Mouse (Mus musculus): ENCODE measurements around the gene 1700025G04Rik.

Gene 1700025G04Rik

GRCm38 (mm10) chr1:151963248-151963647, 126.7 kb downstream of the 1700025G04Rik start:
- DNase-seq (ENCODE audit: low read depth, low spot score): no peak

GRCm38 (mm10) chr1:151962078-151962477, 127.8 kb downstream of the 1700025G04Rik start:
- DNase-seq (ENCODE audit: low read depth, low spot score): no peak

- DNase-seq (ENCODE audit: low read depth, low spot score): peak; percentile 42
Observed at GRCm38 (mm10) chr1:151961204-151961603, 128.7 kb downstream of the 1700025G04Rik start.

GRCm38 (mm10) chr1:151959010-151959409, 130.9 kb downstream of the 1700025G04Rik start:
- DNase-seq (ENCODE audit: low read depth, low spot score): no peak

GRCm38 (mm10) chr1:151958442-151958841, 131.5 kb downstream of the 1700025G04Rik start:
- no peak for DNase-seq (ENCODE audit: low read depth, low spot score)

- DNase-seq (ENCODE audit: low read depth, low spot score): no peak
Observed at GRCm38 (mm10) chr1:151957669-151958068, 132.3 kb downstream of the 1700025G04Rik start.

GRCm38 (mm10) chr1:151955866-151956265, 134.1 kb downstream of the 1700025G04Rik start:
- no peak for DNase-seq (ENCODE audit: low read depth, low spot score)

GRCm38 (mm10) chr1:151953563-151953962, 136.4 kb downstream of the 1700025G04Rik start:
- DNase-seq (ENCODE audit: low read depth, low spot score): no peak

- DNase-seq (ENCODE audit: low read depth, low spot score): no peak
Observed at GRCm38 (mm10) chr1:151948065-151948464, 141.9 kb downstream of the 1700025G04Rik start.

GRCm38 (mm10) chr1:151947571-151947970, 142.4 kb downstream of the 1700025G04Rik start:
- no peak for DNase-seq (ENCODE audit: low read depth, low spot score)

GRCm38 (mm10) chr1:151944457-151945223, 145.3 kb downstream of the 1700025G04Rik start:
- DNase-seq (ENCODE audit: low read depth, low spot score): no peak

GRCm38 (mm10) chr1:151943681-151944237, 146.2 kb downstream of the 1700025G04Rik start:
- DNase-seq (ENCODE audit: low read depth, low spot score): no peak

- DNase-seq (ENCODE audit: low read depth, low spot score): no peak
Observed at GRCm38 (mm10) chr1:151942972-151943654, 146.8 kb downstream of the 1700025G04Rik start.

- no peak for DNase-seq (ENCODE audit: low read depth, low spot score)
Observed at GRCm38 (mm10) chr1:151939987-151940386, 149.9 kb downstream of the 1700025G04Rik start.

GRCm38 (mm10) chr1:151939510-151939909, 150.4 kb downstream of the 1700025G04Rik start:
- DNase-seq (ENCODE audit: low read depth, low spot score): no peak

- DNase-seq (ENCODE audit: low read depth, low spot score): no peak
Observed at GRCm38 (mm10) chr1:151933605-151934004, 156.3 kb downstream of the 1700025G04Rik start.

- no peak for DNase-seq (ENCODE audit: low read depth, low spot score)
Observed at GRCm38 (mm10) chr1:151926826-151927225, 163.1 kb downstream of the 1700025G04Rik start.

- no peak for DNase-seq (ENCODE audit: low read depth, low spot score)
Observed at GRCm38 (mm10) chr1:151926141-151926540, 163.8 kb downstream of the 1700025G04Rik start.

- DNase-seq (ENCODE audit: low read depth, low spot score): no peak
Observed at GRCm38 (mm10) chr1:151925738-151926137, 164.2 kb downstream of the 1700025G04Rik start.

- DNase-seq (ENCODE audit: low read depth, low spot score): no peak
Observed at GRCm38 (mm10) chr1:151918806-151919357, 171.0 kb downstream of the 1700025G04Rik start.

- no peak for DNase-seq (ENCODE audit: low read depth, low spot score)
Observed at GRCm38 (mm10) chr1:151917736-151918135, 172.2 kb downstream of the 1700025G04Rik start.

- DNase-seq (ENCODE audit: low read depth, low spot score): no peak
Observed at GRCm38 (mm10) chr1:151914494-151914893, 175.4 kb downstream of the 1700025G04Rik start.

Data from mesoderm, embryonic 11.5 days (tissue).